Mouse (Mus musculus): ENCODE data around the gene Ccdc13. TPM values are rescaled to one million over a fixed set of nuclear protein-coding genes. Genes with fewer than 3 reads are reported as not detected.

Gene Ccdc13
- polyA plus RNA-seq (2015; fragmentation: Illumina TruSeq; extraction: RNeasy Lipid Tissue Mini Kit (QIAGEN cat#74804); ENCODE audit: low read depth, low replicate concordance): 12.7 TPM

GRCm38 (mm10) chr9:121838829-121839621, at the start of gene Ccdc13:
Gene Ccdc13 (minus strand): TSS chr9:121839461.

GRCm38 (mm10) chr9:121858153-121858488, 18.9 kb upstream of the Ccdc13 start, which contains the start of gene Higd1a:
Gene Higd1a (minus strand): TSS chr9:121858362.

GRCm38 (mm10) chr9:121791757-121792521, 47.3 kb downstream of the Ccdc13 start, which contains the start of gene Hhatl:
Gene Hhatl (minus strand): TSS chr9:121792507.

GRCm38 (mm10) chr9:121777484-121778065, 61.7 kb downstream of the Ccdc13 start, which contains the start of gene Klhl40:
Gene Klhl40 (plus strand): TSS chr9:121777607.

GRCm38 (mm10) chr9:121759091-121760081, 79.9 kb downstream of the Ccdc13 start, which contains the start of gene Zfp651:
Gene Zfp651 (plus strand): TSS chr9:121759330.

Other genes starting within 250 kb of the Ccdc13 start
- gene Lyzl4, start 197.4 kb downstream of the Ccdc13 start, polyA plus RNA-seq (2015; fragmentation: Illumina TruSeq; extraction: RNeasy Lipid Tissue Mini Kit (QIAGEN cat#74804); ENCODE audit: low read depth, low replicate concordance): 1.0 TPM
- gene Vipr1, start 196.7 kb downstream of the Ccdc13 start, polyA plus RNA-seq (2015; fragmentation: Illumina TruSeq; extraction: RNeasy Lipid Tissue Mini Kit (QIAGEN cat#74804); ENCODE audit: low read depth, low replicate concordance): 18.4 TPM
- gene Sec22c, start 134.0 kb downstream of the Ccdc13 start, polyA plus RNA-seq (2015; fragmentation: Illumina TruSeq; extraction: RNeasy Lipid Tissue Mini Kit (QIAGEN cat#74804); ENCODE audit: low read depth, low replicate concordance): 21.1 TPM
- gene Ss18l2, start 129.1 kb downstream of the Ccdc13 start, polyA plus RNA-seq (2015; fragmentation: Illumina TruSeq; extraction: RNeasy Lipid Tissue Mini Kit (QIAGEN cat#74804); ENCODE audit: low read depth, low replicate concordance): 153 TPM
- 73.3 TPM for gene Nktr, start 120.3 kb downstream of the Ccdc13 start, polyA plus RNA-seq (2015; fragmentation: Illumina TruSeq; extraction: RNeasy Lipid Tissue Mini Kit (QIAGEN cat#74804); ENCODE audit: low read depth, low replicate concordance)
- 67.7 TPM for gene Zfp651, start 80.1 kb downstream of the Ccdc13 start, polyA plus RNA-seq (2015; fragmentation: Illumina TruSeq; extraction: RNeasy Lipid Tissue Mini Kit (QIAGEN cat#74804); ENCODE audit: low read depth, low replicate concordance)
- 4.7 TPM for gene Klhl40, start 61.9 kb downstream of the Ccdc13 start, polyA plus RNA-seq (2015; fragmentation: Illumina TruSeq; extraction: RNeasy Lipid Tissue Mini Kit (QIAGEN cat#74804); ENCODE audit: low read depth, low replicate concordance)
- 12.9 TPM for gene Hhatl, start 47.0 kb downstream of the Ccdc13 start, polyA plus RNA-seq (2015; fragmentation: Illumina TruSeq; extraction: RNeasy Lipid Tissue Mini Kit (QIAGEN cat#74804); ENCODE audit: low read depth, low replicate concordance)
- 133 TPM for gene Higd1a, start 18.9 kb upstream of the Ccdc13 start, polyA plus RNA-seq (2015; fragmentation: Illumina TruSeq; extraction: RNeasy Lipid Tissue Mini Kit (QIAGEN cat#74804); ENCODE audit: low read depth, low replicate concordance)
- gene Ackr2, start 58.9 kb upstream of the Ccdc13 start, polyA plus RNA-seq (2015; fragmentation: Illumina TruSeq; extraction: RNeasy Lipid Tissue Mini Kit (QIAGEN cat#74804); ENCODE audit: low read depth, low replicate concordance): 4.1 TPM
- not detected for gene Cyp8b1, start 76.8 kb upstream of the Ccdc13 start, polyA plus RNA-seq (2015; fragmentation: Illumina TruSeq; extraction: RNeasy Lipid Tissue Mini Kit (QIAGEN cat#74804); ENCODE audit: low read depth, low replicate concordance)
- 4.8 TPM for gene Fam198a, start 111.5 kb upstream of the Ccdc13 start, polyA plus RNA-seq (2015; fragmentation: Illumina TruSeq; extraction: RNeasy Lipid Tissue Mini Kit (QIAGEN cat#74804); ENCODE audit: low read depth, low replicate concordance)
- gene Pomgnt2, start 157.6 kb upstream of the Ccdc13 start, polyA plus RNA-seq (2015; fragmentation: Illumina TruSeq; extraction: RNeasy Lipid Tissue Mini Kit (QIAGEN cat#74804); ENCODE audit: low read depth, low replicate concordance): 34.9 TPM